Mouse (Mus musculus) spleen, postnatal 10 days (tissue): ENCODE data around the gene Klk13.
A peak's percentile ranks its signal among the peaks of the same experiment; 100 is the strongest.
"Not testable (repeated sequence)": the region's sequence is repeated elsewhere in the genome, so short reads cannot be mapped to it uniquely, and the experiment has no call there.

Source experiments
- DNase-seq, 2 experiments: peaks; one replicate each; pipeline ENCODE4 v3.0.0; 2021 to 2022; ENCODE audit warnings: low spot score in 2 of 2

Gene Klk13

DNA sequence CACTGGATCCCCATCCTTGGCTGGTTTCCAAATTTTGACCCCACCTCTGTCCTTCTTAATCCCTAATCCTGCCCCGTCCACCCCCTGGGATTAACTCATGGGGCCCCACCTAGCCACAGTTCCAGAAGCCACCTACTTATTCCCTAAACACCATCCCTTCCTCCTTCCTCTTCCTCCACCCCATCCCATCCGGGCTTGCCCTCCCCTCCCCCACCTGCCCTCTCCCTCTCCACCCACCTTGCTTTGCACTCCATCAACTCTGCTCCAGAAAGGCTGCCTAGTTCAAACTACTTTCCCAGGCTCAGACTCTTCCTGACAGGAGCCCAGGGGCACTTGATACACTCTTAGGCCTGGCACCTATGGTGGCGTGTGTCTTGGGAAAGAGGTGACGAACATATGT, at the start of gene Klk13:
Gene Klk13 (plus strand): TSS at position 301 of the 400 bp plus-strand sequence.
- no peak for DNase-seq

DNA sequence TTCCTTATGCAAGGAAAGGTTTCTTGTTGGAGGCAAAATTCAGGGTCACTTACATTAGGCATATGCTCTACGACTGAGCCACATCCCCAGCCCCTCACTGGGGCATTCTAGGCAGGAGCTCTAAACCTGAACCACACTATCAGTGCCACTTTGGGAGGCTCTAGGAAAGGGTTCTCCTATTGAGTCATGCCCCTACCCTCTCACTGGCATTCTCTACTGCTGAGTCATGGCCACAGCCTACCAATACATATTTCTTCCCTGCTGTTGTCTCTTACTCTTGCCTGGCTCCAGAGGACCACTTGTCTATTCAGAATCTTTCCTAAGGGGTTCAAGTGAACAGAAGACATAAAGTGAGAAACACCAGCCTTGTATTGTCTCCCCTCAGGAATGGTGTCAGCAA, 49.6 kb upstream of the Klk13 start:
- DNase-seq = no peak

DNA sequence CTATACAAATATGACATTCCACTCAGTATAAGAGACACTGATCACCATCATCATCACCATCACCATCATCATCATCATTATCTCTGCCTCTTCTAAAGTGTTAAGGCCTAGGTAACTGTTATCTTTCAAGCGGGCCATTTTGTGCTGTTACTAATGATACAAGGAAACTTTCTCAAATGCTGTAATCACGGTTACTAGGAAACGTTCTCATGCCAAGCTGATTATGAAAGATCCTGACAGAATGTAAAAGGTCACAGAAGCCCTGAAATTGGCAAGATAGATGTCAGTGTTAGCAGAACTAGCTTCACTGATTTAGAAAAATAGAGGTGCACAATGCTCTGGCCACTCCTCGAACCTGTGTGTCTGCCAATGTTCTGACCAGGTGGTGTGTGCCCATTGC, 45.1 kb upstream of the Klk13 start:
- DNase-seq = not testable (repeated sequence)

DNA sequence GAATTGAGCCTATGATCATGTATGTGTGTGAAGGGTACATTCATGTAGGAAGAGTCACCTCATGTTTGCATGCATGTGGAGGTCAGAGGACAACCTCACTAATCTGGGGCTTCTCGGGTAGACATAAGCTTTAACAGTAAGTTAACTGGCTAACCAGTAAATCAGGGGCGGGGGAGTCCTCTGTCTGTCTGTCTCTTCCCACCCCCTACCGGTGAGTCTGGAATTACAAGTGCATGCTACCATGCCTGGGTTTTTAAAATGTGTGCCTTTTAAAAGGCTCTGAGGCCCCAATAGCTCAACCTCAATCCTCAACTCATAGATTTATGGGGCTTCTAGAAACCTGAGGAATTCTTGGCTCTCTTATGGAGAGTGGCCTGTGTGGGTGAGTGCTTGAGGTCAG, 43.8 kb upstream of the Klk13 start:
- DNase-seq = peak in 1 of 2 experiments; percentile 62

DNA sequence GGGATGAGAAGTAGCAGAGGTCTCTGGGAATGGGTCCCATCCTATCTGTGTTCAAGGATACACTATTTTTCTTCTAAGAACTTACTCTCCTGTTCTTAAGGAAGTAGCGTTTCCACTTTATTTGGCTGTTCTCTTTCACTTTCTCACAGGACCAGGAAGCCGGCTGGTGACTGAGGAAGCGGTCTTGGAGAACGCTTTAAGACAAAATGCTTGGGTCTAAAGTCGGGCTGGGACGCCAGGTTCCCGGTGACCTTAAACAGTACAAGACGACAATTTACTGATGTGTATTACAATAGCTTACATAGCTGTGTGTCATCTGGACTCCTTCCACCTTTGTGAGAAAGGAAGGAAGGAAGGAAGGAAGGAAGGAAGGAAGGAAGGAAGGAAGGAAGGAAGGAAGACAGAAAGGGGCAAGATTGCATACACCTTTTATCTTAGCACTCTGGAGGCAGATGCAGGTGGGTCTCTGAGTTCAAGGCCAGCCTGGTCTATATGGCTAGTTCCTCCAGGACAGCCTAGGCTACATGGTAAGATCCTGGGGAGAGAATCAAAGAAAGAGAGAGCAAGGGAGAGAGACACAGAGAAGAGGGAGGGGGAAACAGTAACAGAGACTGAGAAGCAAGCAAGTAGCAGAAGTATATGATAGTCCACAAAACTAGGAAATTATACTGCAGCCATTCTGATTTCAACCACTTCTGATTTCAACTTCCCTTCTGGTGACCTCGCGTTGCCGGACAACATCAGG, 41.1 kb upstream of the Klk13 start:
- DNase-seq = no peak

DNA sequence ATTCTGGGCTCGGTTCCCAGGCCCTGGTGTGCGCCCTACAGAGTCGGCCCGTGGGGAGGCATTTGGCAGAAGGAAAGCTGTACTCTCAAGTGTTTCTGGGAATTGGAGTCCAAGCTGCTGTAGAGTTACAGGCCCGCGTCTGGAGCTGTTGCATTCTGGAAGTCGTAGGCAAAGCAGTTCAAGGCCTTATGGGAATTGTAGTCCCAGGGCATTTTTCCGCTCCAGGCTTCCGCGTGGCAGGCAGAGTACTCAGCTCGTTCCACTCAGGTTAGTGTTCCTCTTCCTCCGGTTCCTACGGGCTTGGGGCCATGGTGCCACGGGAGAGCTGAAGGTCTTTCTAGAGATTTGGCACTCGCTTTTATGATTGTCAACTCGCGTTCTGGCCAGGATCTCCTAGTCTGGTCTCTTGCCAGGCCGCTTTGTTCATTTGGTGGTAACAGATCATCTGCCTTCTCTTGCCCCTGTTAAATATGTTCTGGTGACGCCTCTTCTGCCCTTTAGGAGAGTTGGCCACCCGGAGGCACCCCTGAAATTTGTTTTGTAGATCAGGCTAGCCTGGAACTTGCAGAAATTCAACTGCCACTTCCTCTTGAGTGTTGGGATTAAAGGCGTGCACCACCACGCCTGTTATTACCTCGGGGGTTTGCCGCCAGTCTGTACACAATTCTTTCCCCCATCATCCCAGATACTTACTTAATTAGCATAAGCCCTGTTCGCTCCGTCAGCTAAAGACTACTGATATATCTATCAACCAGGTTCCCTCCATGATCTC, 40.4 kb upstream of the Klk13 start, which contains the start of gene Ctu1:
Gene Ctu1 (plus strand): TSS at position 208 of the 772 bp plus-strand sequence.
- peak; percentile 53 to 78 for DNase-seq

DNA sequence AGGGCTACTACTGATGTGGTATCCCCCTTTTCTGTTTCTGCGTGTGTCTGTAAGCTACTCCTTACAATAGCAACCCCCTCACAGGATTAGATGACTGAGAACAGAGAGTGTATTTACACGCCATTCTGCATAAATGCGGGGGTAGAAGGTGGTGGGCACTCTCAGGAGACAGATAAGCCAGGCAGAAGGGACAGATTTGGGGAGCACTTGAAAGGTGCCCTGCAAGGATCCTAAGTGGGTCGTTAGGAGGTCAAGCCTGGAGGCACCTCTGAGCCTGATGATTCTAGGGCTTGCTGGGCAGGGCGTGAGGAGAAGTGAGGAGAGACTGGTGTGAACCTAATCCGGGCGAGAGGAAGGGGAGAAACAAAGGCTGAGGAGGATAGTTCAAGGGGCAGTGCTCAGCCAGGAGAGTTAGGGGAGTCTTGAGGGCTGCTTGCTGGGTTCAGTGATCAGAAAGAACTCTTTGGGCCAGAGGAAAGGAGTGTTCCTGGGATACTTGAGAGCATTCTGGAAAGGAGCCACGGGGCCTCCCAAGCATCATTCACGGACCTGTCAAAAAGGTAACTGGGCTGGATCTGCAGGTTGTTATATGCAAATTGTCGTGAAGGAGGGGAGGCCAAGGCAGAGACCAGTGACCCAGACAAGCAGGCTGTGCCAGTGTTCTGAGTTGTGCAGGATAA, 39.6 kb upstream of the Klk13 start:
- DNase-seq = no peak

DNA sequence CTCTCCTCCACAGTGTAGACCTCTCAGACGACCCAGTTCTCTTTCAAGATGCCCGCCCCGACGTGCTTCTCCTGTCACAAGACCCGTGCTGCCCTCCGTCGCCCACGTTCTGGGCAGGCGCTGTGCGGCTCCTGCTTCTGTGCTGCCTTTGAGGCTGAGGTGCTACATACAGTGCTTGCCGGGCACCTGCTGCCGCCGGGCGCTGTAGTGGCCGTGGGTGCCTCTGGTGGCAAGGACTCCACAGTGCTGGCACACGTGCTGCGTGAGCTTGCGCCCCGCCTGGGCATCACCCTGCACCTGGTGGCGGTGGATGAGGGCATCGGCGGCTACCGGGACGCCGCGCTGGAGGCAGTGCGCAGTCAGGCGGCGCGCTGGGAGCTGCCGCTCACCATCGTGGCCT, 37.3 kb upstream of the Klk13 start:
- no peak for DNase-seq

GRCm38 (mm10) chr7:43678517-43678916, 33.9 kb upstream of the Klk13 start:
- DNase-seq = peak in 1 of 2 experiments; percentile 57

- peak; percentile 19 to 67 for DNase-seq
Observed at GRCm38 (mm10) chr7:43680960-43681359, 31.4 kb upstream of the Klk13 start.

- not testable (repeated sequence) for DNase-seq
Observed at GRCm38 (mm10) chr7:43682511-43682910, 29.9 kb upstream of the Klk13 start.

DNA sequence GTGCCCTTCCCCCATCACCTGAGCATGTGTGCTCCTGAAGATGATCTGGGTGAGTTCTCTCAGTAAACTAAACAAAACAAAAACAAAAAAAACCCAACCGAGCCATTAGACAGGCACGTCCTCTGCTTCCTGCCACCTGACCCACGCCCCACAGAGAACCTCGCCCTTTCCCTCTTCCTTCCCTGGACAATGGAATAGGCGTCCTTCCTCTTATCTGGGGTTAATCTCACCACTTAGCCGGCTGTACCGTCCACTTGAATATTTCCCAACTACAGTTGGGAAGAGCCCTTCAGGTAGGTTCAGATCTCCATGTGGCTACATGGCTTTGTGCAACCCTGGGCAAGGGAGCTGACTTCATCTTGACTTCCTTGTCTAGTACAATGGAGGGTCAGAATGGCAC, 27.3 kb upstream of the Klk13 start:
- no peak for DNase-seq

DNA sequence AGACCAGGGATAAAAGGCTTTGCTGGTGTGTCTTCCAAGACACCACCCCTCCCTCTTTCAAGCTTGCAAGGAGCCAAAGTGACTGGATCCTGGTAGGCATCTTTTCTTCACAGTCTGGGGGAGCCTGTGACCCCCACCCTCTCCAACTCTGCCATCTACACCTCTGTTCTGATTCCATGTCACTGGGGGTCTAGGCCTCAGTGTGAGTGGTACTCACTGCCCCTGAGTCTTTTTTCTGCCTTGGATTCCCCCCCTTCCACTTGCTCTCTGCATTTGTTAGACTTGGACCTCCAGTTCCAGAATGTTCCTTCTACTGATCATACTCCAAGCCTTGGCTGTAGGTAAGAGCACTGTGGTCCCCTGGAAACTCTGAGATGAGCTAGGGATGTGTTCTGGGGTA, 22.2 kb upstream of the Klk13 start, which contains the start of gene Klk14:
Gene Klk14 (plus strand): TSS at position 301 of the 400 bp plus-strand sequence.
- DNase-seq = no peak

DNA sequence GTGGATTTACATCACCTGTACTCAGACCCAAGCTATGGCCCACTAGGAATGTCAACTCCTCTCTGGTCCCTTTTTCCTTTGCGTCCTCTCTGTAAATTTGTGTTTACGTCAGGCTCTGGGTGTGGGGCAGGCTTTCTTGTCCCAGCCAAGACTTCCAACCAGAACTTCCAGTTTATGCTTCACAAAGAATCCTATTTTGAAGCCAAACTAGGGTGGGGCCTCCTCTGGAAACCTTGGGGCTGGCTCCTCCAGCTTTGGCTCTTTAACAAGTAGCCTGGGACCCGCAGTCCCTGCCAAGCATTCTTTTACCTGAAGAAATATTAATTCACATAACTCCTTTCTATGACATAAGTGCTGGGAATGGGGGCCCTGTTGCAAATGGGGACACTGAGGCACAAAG, 2.3 kb upstream of the Klk13 start:
- DNase-seq = no peak

DNA sequence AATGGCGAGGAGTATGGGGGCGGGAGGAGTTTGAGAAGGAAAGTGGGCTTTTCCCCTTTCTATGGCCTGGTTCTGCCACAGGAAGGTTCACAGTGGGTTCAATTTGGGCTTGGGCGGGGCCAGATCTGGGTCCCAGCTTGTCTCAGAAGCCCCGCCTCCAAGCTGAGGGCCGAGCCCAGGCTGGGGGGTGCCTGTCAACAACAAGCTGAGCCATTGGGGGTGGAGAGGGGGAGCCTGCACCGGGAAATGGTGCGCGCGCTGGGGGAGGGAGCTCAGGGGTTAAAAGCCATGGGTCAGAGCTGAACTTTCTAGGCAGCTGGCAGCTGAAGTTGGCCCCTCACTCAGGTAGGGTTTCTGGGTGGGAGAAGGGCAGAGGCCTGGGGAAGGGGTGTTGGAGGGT, 550 bp downstream of the Klk13 start:
- no peak for DNase-seq

- DNase-seq = no peak
Observed at GRCm38 (mm10) chr7:43713741-43714351, 1.5 kb downstream of the Klk13 start.

GRCm38 (mm10) chr7:43747788-43748187, 35.4 kb downstream of the Klk13 start:
- no peak for DNase-seq

- no peak for DNase-seq
Observed at GRCm38 (mm10) chr7:43752806-43753205, 40.4 kb downstream of the Klk13 start.

DNA sequence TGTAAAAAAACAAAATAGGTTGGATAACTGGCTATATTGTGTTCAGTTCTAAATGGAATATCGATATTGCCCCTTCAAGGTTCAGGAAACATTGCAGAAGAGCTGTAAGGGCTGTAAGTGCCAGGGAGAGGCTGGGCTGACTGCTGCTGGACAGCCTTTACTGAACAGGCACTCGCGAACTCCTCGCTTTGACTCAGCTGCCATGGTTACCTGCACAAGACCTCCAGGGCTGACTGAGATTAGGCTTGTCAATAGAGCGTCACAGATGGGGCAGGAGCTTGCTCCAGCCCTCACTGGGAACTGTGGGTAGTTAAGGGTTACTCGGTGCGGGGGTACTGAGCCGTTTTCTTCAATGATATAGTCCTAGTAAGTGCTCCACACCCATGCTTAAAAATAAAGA, 54.1 kb downstream of the Klk13 start:
- no peak for DNase-seq

DNA sequence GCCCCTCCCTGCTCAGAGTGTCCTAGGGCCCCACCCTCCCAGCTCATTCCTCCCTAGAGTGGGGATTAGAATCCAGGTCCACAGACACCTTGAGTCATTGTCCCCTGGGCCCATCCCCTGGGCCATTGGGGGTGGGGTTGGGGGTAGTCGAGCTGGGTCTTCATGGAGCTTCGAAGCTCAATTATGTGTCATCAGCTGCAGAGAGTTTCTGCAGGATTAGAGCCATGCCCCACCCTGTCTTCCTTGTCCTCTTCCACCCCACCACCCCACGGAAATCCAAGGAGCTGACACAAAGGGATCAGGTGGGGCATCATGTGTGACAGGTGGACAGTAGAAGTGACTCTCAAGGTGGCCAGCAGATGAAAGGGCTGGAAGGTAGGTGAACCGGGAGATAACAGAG, 56.2 kb downstream of the Klk13 start, which contains the start of gene Klk12:
Gene Klk12 (plus strand): TSS at position 301 of the 400 bp plus-strand sequence.
- no peak for DNase-seq

GRCm38 (mm10) chr7:43769636-43770035, 57.3 kb downstream of the Klk13 start:
- DNase-seq = no peak

DNA sequence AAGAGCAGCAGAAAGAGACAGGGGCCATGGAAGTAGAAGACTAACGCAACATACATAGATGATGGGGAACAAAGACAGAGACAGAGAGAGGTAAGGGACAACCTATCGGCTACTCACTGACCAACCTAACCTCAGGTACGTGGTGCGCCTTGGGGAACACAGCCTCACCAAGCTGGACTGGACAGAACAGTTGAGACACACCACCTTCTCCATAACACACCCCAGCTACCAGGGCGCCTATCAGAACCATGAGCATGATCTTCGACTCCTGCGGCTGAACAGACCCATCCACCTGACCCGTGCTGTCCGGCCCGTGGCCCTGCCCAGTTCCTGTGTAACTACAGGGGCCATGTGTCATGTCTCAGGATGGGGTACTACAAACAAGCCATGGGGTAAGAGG, 58.3 kb downstream of the Klk13 start:
- DNase-seq = no peak
